Mouse (Mus musculus): ENCODE measurements at regions not wholly inside any gene's neighbourhood (a gene's known extent, or its start where the extent isn't known, plus 50 kb on each side); places are given as distances from the start of the nearest gene placed in this dataset.

GRCm38 (mm10) chr9:24833766-24834165, 59.7 kb upstream of the Tbx20 start:
- DNase-seq (ENCODE audit: low spot score in 2 of 2), result no peak

GRCm38 (mm10) chr9:24848210-24848609, 74.1 kb upstream of the Tbx20 start:
- DNase-seq (ENCODE audit: low spot score in 2 of 2), result no peak

DNA sequence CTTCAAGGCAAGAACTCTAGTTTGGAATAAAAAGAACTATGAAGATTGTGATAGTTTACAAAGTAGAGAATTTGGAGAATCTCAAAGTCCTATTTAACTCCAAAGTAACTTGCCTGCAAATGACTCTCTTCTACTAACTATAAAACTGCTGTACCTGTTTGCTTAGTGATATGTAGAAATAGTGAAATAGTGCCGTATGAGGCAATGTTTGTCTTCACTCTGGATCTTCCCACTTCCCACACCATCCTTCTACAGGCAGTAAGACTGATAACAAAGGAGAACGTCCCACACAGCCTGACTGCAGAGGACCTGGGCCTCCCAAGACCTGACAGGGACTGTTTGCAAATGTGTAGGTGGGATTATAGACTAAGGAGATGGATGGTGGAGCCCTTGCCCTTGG, 85.4 kb upstream of the Tbx20 start:
- DNase-seq (ENCODE audit: low spot score in 2 of 2), result no peak

- no peak for DNase-seq (ENCODE audit: low spot score in 2 of 2)
These were observed 92.5 kb upstream of the Tbx20 start for GRCm38 (mm10) chr9:24866390-24867173.

DNA sequence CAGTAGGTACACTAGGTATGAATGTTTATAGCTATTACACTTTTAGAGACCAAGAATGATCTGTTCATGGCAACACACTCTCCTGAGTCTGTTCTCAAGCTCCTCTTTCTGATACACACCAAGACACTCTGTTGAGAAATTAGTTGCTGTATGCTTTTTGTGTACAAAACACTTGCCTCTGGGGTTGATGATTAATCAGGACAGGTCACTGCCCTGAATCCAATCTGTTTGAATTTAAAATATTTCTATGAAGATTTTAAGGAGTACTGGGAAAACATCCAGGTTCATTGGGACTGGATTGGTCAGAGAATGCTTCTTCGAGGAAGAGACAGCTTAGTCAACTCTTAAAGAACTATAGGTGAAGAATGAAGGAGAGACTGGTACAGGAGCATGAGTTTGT, 94.6 kb upstream of the Tbx20 start:
- DNase-seq (ENCODE audit: low spot score in 2 of 2), result no peak

- no peak for DNase-seq (ENCODE audit: low spot score in 2 of 2)
These were observed 100.5 kb upstream of the Tbx20 start for GRCm38 (mm10) chr9:24874434-24875143.

- no peak for DNase-seq (ENCODE audit: low spot score in 2 of 2)
These were observed 104.5 kb upstream of the Tbx20 start for GRCm38 (mm10) chr9:24878384-24879174.

DNA sequence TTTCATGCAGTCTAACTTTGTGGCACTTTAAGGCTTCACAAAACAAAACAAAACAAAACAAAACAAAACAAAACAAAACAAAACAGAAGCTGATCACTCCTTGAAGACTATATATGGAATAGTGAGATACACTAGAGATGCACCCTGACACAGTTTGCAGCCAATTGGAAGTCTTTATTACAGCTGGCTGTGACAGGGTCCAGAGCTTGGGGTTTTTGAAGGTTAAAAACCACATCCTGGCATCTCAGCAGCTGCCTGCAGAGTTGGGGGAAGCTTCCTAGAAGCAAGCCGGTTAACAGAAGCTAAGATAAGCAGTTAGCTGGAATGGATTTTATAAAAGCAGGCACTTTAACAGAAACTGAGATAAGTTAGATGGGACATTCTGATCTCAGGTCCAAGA, 105.6 kb upstream of the Tbx20 start:
- DNase-seq (ENCODE audit: low spot score in 2 of 2), result no peak

GRCm38 (mm10) chr9:24884011-24884410, 109.9 kb upstream of the Tbx20 start:
- DNase-seq (ENCODE audit: low spot score in 2 of 2), result no peak

DNA sequence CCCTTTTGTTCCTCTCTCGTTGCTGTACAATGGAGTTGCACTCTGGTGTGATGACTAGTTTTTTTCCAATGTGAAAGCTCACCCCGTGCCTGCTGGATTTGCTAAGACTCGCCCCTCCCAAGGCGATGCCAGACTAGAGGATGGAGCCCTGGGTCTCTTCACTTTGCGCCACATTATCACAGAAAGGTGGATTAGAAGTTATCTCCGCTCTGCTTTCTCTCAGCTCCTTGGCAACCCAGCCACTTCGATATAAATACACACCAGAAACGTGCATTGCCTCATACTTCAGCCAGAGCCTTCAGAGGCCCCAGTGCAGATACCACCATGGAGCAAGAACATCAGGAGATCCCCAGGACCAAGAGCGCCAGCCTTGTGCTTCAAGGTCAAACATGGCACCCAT, 114.2 kb upstream of the Tbx20 start:
- DNase-seq (ENCODE audit: low spot score in 2 of 2), result no peak

DNA sequence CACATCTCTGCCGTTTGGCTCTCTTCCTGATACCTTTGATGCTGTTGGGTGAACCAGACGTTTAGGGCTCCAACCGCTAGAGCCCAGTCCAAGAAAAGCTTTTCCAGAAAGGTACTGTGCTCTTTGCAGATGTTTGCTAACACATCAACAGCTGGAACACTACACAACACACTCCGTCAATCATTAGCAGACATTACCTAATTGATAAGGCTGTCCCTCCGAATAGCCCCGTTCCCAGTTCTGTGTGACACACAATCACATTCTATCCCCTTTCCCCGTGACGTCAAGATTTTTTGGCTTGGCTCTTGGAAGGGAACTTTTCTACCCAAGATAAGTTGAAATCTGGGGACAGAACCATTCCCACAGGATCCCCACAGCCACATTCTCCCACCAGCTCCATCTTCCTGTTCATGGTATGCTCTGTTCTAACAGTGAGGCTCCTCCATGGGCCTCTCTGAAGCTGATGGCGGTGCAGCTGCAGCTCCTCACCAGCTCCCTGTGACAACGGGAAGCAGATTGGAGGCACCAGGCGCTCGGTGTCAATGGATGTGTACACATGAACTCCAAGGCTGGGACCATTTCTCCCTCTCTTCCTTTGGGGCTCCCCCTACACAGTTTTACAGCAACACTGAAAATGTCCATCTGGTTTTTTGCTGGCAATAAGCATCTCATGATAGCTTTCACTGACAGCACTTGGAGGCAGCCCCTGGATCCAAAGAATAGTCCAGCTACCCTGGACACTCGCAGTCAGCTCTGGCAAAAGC, 122.6 kb upstream of the Tbx20 start:
- no peak for DNase-seq (ENCODE audit: low spot score in 2 of 2)

- DNase-seq (ENCODE audit: low spot score in 2 of 2), result no peak
These were observed 125.3 kb upstream of the Tbx20 start for GRCm38 (mm10) chr9:24899206-24899928.

- no peak for DNase-seq (ENCODE audit: low spot score in 2 of 2)
These were observed 129.6 kb upstream of the Tbx20 start for GRCm38 (mm10) chr9:24903706-24904105.

- DNase-seq (ENCODE audit: low spot score in 2 of 2), result no peak
These were observed 135.2 kb upstream of the Tbx20 start for GRCm38 (mm10) chr9:24909086-24909979.

GRCm38 (mm10) chr9:24910738-24911137, 136.6 kb upstream of the Tbx20 start:
- no peak for DNase-seq (ENCODE audit: low spot score in 2 of 2)

- no peak for DNase-seq (ENCODE audit: low spot score in 2 of 2)
These were observed 145.9 kb upstream of the Tbx20 start for GRCm38 (mm10) chr9:24920031-24920445.

DNA sequence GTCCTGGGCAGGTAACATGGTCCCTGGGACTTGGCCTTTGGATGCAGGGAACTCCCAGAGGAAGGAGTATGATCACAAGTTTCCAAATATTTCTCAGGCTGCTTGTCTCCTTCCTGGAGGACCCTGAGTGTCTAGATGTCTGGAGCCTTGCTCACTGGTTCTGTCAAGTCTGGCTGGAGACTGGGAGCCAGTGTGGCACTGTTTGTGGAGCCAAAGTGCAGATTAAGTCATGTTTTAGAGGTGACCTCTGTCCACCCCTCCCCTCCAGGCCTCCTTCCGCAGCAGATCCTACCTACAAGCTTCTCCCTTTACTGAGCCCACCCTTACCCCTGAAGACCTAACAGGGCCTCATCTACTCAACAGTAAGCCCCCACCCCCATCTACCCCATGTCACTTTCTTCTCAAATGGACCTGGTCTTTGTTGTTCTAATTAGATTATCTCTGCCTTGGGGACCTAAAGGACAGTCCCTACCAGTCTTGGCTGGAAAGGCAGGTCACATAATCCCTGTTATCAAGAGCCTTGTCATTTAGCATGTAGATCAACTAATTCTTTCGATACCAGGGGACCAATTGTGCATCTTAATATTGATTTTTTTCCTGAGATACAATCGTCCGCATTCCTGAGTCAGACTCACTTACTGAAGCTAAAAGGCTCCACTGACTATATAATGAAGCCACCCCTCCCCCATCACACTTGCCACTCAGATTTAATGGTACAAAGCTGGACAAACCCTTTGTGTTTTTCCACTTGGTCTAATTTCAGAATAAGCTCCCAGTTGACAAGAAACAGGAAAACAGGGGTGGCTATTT, 148.2 kb upstream of the Tbx20 start:
- DNase-seq (ENCODE audit: low spot score in 2 of 2), result no peak

- no peak for DNase-seq (ENCODE audit: low spot score in 2 of 2)
These were observed 149.4 kb upstream of the Tbx20 start for GRCm38 (mm10) chr9:24923514-24923913.

GRCm38 (mm10) chr9:24937731-24938130, 151.5 kb upstream of the Gm10181 start:
- no peak for DNase-seq (ENCODE audit: low spot score in 2 of 2)
